Mouse (Mus musculus) C2C12 (cell line): ENCODE measurements around the gene Ntrk2. TPM values are rescaled to one million over a fixed set of nuclear protein-coding genes. Genes with fewer than 3 reads are reported as not detected.

Experiments
- H3K27me3 ChIP-seq: one replicate; pipeline ENCODE4 v1.6.1; 2011; ENCODE audit not compliant: control insufficient read depth, insufficient read depth, insufficient read length
- H3K36me3 ChIP-seq: one replicate; pipeline ENCODE4 v1.6.1; 2011; ENCODE audit not compliant: control insufficient read depth, insufficient read depth
- H3K4me3 ChIP-seq: one replicate; pipeline ENCODE4 v1.5.1; 2011; ENCODE audit warnings: mild to moderate bottlenecking, control low read depth; ENCODE audit not compliant: poor library complexity, insufficient read depth, severe bottlenecking
- H3K79me2 ChIP-seq: one replicate; pipeline ENCODE4 v1.6.1; 2011; ENCODE audit not compliant: control insufficient read depth, insufficient read depth
- H3K79me3 ChIP-seq: one replicate; pipeline ENCODE4 v1.6.1; 2011; ENCODE audit warnings: low read depth, control low read depth
- H3ac ChIP-seq: one replicate; pipeline ENCODE3; 2011; ENCODE audit warnings: low read depth; ENCODE audit not compliant: control insufficient read depth, insufficient read length
- CEBPB ChIP-seq: IDR thresholded peaks from one replicate; pipeline ENCODE4 v1.6.1; 2011; ENCODE audit warnings: low read depth, mild to moderate bottlenecking, control low read depth, moderate library complexity
- CTCF ChIP-seq: IDR thresholded peaks from one replicate; pipeline ENCODE4 v1.5.1; 2011; ENCODE audit not compliant: control insufficient read depth, insufficient read depth, insufficient read length
- FOSL1 ChIP-seq: IDR thresholded peaks from one replicate; pipeline ENCODE4 v1.8.0; 2011; ENCODE audit warnings: mild to moderate bottlenecking, low read length; ENCODE audit not compliant: poor library complexity, insufficient read depth, severe bottlenecking
- MAX ChIP-seq: IDR thresholded peaks from one replicate; pipeline ENCODE4 v1.6.1; 2011; ENCODE audit warnings: mild to moderate bottlenecking, control low read depth
- MYOD1 ChIP-seq: IDR thresholded peaks from one replicate; pipeline ENCODE4 v1.6.1; 2011; ENCODE audit warnings: low read depth; ENCODE audit not compliant: control insufficient read depth, insufficient read length
- MYOG ChIP-seq: IDR thresholded peaks from one replicate; pipeline ENCODE4 v1.6.1; 2011; ENCODE audit not compliant: control insufficient read depth, insufficient read length; ENCODE audit errors: extremely low read depth
- USF1 ChIP-seq: IDR thresholded peaks from one replicate; pipeline ENCODE4 v1.6.1; 2011; ENCODE audit warnings: low read depth, mild to moderate bottlenecking, control low read depth, moderate library complexity
- polyA plus RNA-seq: library from polyadenylated mRNA; unstranded; fragments of >200 nt; fragmentation: generic; extraction: Trizol; gene quantifications from one replicate; pipeline ENCODE4 v1.2.1, GENCODE M21; 2012; ENCODE audit warnings: missing spikeins

Gene Ntrk2
- polyA plus RNA-seq, 1 experiment, result not detected

DNA sequence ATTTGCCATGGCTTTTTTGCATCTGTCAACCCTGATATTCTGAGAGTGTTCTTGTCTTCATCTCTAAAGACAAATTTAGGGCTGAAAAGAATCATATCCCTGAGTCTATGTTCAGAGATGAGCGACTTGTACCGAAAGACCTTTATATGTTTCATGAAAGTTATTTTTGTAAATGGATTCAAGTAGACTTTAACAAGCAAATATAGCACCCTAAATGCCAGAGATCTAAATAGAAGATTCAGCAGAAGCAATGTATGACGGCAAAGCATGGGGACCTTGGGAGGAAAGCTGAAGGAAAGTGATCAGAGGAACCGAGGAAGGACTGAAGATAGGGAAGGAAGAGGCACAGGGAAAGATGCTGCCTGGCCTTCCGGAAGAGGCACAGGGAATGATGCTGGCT is 303.7 kb downstream of the Ntrk2 start:
- Histone ChIP-seq H3K27me3 (no peaks in the 10 kb centered on the region), H3K79me2 (no peaks in the 10 kb centered on the region), H3K36me3 (no peaks in the 10 kb centered on the region), H3K4me3 (no peak overlapping the region), H3ac (no peak overlapping the region), H3K79me3 (no peaks in the 10 kb centered on the region)
- TF ChIP-seq FOSL1 (no peak), MYOD1 (no peak), CTCF (no peak), CEBPB (no peak), MAX (no peak), USF1 (no peak), MYOG (no peak)

DNA sequence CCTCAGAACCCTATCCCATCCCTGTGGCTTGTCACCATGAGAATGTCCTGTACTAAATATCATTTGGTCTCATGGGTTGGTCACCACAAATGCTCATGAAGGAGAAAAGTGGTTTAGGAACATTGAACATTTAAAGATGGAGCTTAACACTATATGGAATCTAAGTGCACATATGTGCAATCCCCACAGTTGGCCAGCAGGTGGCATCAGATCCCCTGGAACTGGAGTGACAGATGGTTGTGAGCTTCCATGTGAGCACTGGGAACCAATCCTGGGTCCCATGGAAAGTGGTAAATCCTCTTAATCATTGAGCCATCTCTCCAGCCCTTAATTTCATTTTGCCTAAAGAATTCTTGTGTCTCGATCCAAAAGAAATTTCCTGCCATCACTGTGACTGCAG is 308.3 kb downstream of the Ntrk2 start:
- TF ChIP-seq USF1 (no peak), FOSL1 (no peak), MAX (no peak), MYOG (no peak), CEBPB (no peak), CTCF (no peak), MYOD1 (no peak)
- Histone ChIP-seq H3K27me3 (no peaks in the 10 kb centered on the region), H3ac (no peak overlapping the region), H3K36me3 (no peaks in the 10 kb centered on the region), H3K4me3 (no peak overlapping the region), H3K79me3 (no peaks in the 10 kb centered on the region), H3K79me2 (no peaks in the 10 kb centered on the region)

GRCm38 (mm10) chr13:59115551-59115950 is 309.2 kb downstream of the Ntrk2 start:
- Histone ChIP-seq H3ac (no peak overlapping the region), H3K27me3 (no peaks in the 10 kb centered on the region), H3K36me3 (no peaks in the 10 kb centered on the region), H3K79me2 (no peaks in the 10 kb centered on the region), H3K4me3 (no peak overlapping the region), H3K79me3 (no peaks in the 10 kb centered on the region)
- TF ChIP-seq CEBPB (no peak), FOSL1 (no peak), CTCF (no peak), MAX (no peak), MYOD1 (no peak), MYOG (no peak)

- H3K4me3 ChIP-seq, result no peak overlapping the region
- no peaks in the 10 kb centered on the region for H3K36me3 ChIP-seq
- no peaks in the 10 kb centered on the region for H3K79me2 ChIP-seq
- no peak for TF ChIP-seq MYOD1
- TF ChIP-seq FOSL1, result no peak
- TF ChIP-seq MYOG, result no peak
- no peak for TF ChIP-seq USF1
- TF ChIP-seq CEBPB, result no peak
- TF ChIP-seq CTCF, result no peak
- no peaks in the 10 kb centered on the region for H3K79me3 ChIP-seq
- no peak overlapping the region for H3ac ChIP-seq
- H3K27me3 ChIP-seq, result no peaks in the 10 kb centered on the region
Measured at GRCm38 (mm10) chr13:59117233-59117632, 310.9 kb downstream of the Ntrk2 start.

- H3K27me3 ChIP-seq, result no peaks in the 10 kb centered on the region
- TF ChIP-seq CEBPB (no peak), MYOD1 (no peak), USF1 (no peak), MAX (no peak), FOSL1 (no peak), CTCF (no peak), MYOG (no peak)
- no peak overlapping the region for H3K4me3 ChIP-seq
- no peaks in the 10 kb centered on the region for H3K79me3 ChIP-seq
- H3K79me2 ChIP-seq, result no peaks in the 10 kb centered on the region
- H3ac ChIP-seq, result no peak overlapping the region
- H3K36me3 ChIP-seq, result no peaks in the 10 kb centered on the region
Measured at GRCm38 (mm10) chr13:59119596-59120394, 313.4 kb downstream of the Ntrk2 start.
